Mouse (Mus musculus): ENCODE measurements around the gene Ms4a14. TPM values are rescaled to one million over a fixed set of nuclear protein-coding genes. Genes with fewer than 3 reads are reported as not detected.

Gene Ms4a14
- 0.05 TPM in 2 replicates for polyA plus RNA-seq (2015; fragmentation: Nextera tagmentation; extraction: Ambion mirVana)

GRCm38 (mm10) chr19:11314354-11314753 lies at the start of gene Ms4a14:
Ms4a14 (minus strand) TSS chr19:11314454.
- Histone ChIP-seq H3K27ac (no peak within 1 kb of the TSS), H3K4me1 (replicated peaks) (no peaks in the 10 kb centered on the region), H3K9me3 (replicated peaks) (no peaks in the 10 kb centered on the region), H3K9ac (no peak within 1 kb of the TSS), H3K4me3 (no peak within 1 kb of the TSS), H3K27me3 (no peaks in the 10 kb centered on the region), H3K4me2 (no peak within 1 kb of the TSS), H3K36me3 (no peaks in the 10 kb centered on the region)
- no peak for ATAC-seq (replicated peaks; ENCODE audit: insufficient number of reproducible peaks, insufficient read depth, low FRiP score, low read depth)
- WGBS: 79% methylated on average over 1 of the region's 1 CpGs

- no peaks in the 10 kb centered on the region for H3K27me3 ChIP-seq
- no peak overlapping the region for H3K27ac ChIP-seq
- no peaks in the 10 kb centered on the region for H3K4me1 ChIP-seq (replicated peaks)
- H3K4me2 ChIP-seq: no peak overlapping the region
- no peak overlapping the region for H3K4me3 ChIP-seq
- H3K9me3 ChIP-seq (replicated peaks): no peaks in the 10 kb centered on the region
- no peaks in the 10 kb centered on the region for H3K36me3 ChIP-seq
- H3K9ac ChIP-seq: no peak overlapping the region
- no peak for ATAC-seq (replicated peaks; ENCODE audit: insufficient number of reproducible peaks, insufficient read depth, low FRiP score, low read depth)
Observed at GRCm38 (mm10) chr19:11362002-11362401, 47.7 kb upstream of the Ms4a14 start.

GRCm38 (mm10) chr19:11360106-11360505 lies 45.9 kb upstream of the Ms4a14 start:
- no peak overlapping the region for H3K9ac ChIP-seq

GRCm38 (mm10) chr19:11355730-11356129 lies 41.5 kb upstream of the Ms4a14 start:
- WGBS: 72% methylated on average over 7 of the region's 7 CpGs
- no peaks in the 10 kb centered on the region for H3K4me1 ChIP-seq (replicated peaks)
- no peaks in the 10 kb centered on the region for H3K27me3 ChIP-seq
- no peak overlapping the region for H3K27ac ChIP-seq
- no peak overlapping the region for H3K4me2 ChIP-seq
- ATAC-seq (replicated peaks; ENCODE audit: insufficient number of reproducible peaks, insufficient read depth, low FRiP score, low read depth): no peak
- no peak overlapping the region for H3K4me3 ChIP-seq
- H3K9ac ChIP-seq: no peak overlapping the region
- no peaks in the 10 kb centered on the region for H3K36me3 ChIP-seq
- H3K9me3 ChIP-seq (replicated peaks): no peaks in the 10 kb centered on the region

More at GRCm38 (mm10) chr19:11360106-11360505, 45.9 kb upstream of the Ms4a14 start:
- H3K27me3 ChIP-seq: no peaks in the 10 kb centered on the region
- 49% methylated on average over 3 of the region's 3 CpGs for WGBS
- no peaks in the 10 kb centered on the region for H3K36me3 ChIP-seq
- no peak for ATAC-seq (replicated peaks; ENCODE audit: insufficient number of reproducible peaks, insufficient read depth, low FRiP score, low read depth)
- no peak overlapping the region for H3K4me3 ChIP-seq
- no peaks in the 10 kb centered on the region for H3K4me1 ChIP-seq (replicated peaks)
- no peak overlapping the region for H3K4me2 ChIP-seq
- H3K27ac ChIP-seq: no peak overlapping the region
- H3K9me3 ChIP-seq (replicated peaks): no peaks in the 10 kb centered on the region

- no peak overlapping the region for H3K4me2 ChIP-seq
- no peaks in the 10 kb centered on the region for H3K9me3 ChIP-seq (replicated peaks)
- 33% methylated on average over 3 of the region's 3 CpGs for WGBS
- H3K9ac ChIP-seq: no peak overlapping the region
- H3K36me3 ChIP-seq: no peaks in the 10 kb centered on the region
- no peak for ATAC-seq (replicated peaks; ENCODE audit: insufficient number of reproducible peaks, insufficient read depth, low FRiP score, low read depth)
- no peaks in the 10 kb centered on the region for H3K4me1 ChIP-seq (replicated peaks)
- no peak overlapping the region for H3K4me3 ChIP-seq
- H3K27me3 ChIP-seq: no peaks in the 10 kb centered on the region
- no peak overlapping the region for H3K27ac ChIP-seq
Observed at GRCm38 (mm10) chr19:11351878-11352277, 37.6 kb upstream of the Ms4a14 start.

GRCm38 (mm10) chr19:11349698-11350481 lies 35.6 kb upstream of the Ms4a14 start:
- no peaks in the 10 kb centered on the region for H3K4me1 ChIP-seq (replicated peaks)
- ATAC-seq (replicated peaks; ENCODE audit: insufficient number of reproducible peaks, insufficient read depth, low FRiP score, low read depth): no peak
- H3K27ac ChIP-seq: no peak overlapping the region
- no peaks in the 10 kb centered on the region for H3K36me3 ChIP-seq
- no peak overlapping the region for H3K9ac ChIP-seq
- no peak overlapping the region for H3K4me2 ChIP-seq
- H3K4me3 ChIP-seq: no peak overlapping the region
- H3K27me3 ChIP-seq: no peaks in the 10 kb centered on the region
- 49% methylated on average over 7 of the region's 7 CpGs for WGBS
- no peaks in the 10 kb centered on the region for H3K9me3 ChIP-seq (replicated peaks)

GRCm38 (mm10) chr19:11343992-11344391 lies 29.7 kb upstream of the Ms4a14 start:
- no peaks in the 10 kb centered on the region for H3K9me3 ChIP-seq (replicated peaks)
- no peak overlapping the region for H3K4me2 ChIP-seq
- H3K36me3 ChIP-seq: no peaks in the 10 kb centered on the region
- no peak overlapping the region for H3K4me3 ChIP-seq
- no peaks in the 10 kb centered on the region for H3K4me1 ChIP-seq (replicated peaks)
- no peaks in the 10 kb centered on the region for H3K27me3 ChIP-seq
- no peak overlapping the region for H3K9ac ChIP-seq
- no peak for ATAC-seq (replicated peaks; ENCODE audit: insufficient number of reproducible peaks, insufficient read depth, low FRiP score, low read depth)
- no peak overlapping the region for H3K27ac ChIP-seq

- Histone ChIP-seq H3K36me3 (no peaks in the 10 kb centered on the region), H3K9ac (no peak overlapping the region), H3K4me3 (no peak overlapping the region), H3K9me3 (replicated peaks) (no peaks in the 10 kb centered on the region), H3K4me1 (replicated peaks) (no peaks in the 10 kb centered on the region), H3K27me3 (no peaks in the 10 kb centered on the region), H3K27ac (no peak overlapping the region), H3K4me2 (no peak overlapping the region)
- ATAC-seq (replicated peaks; ENCODE audit: insufficient number of reproducible peaks, insufficient read depth, low FRiP score, low read depth): no peak
Observed at GRCm38 (mm10) chr19:11343147-11343546, 28.9 kb upstream of the Ms4a14 start.

- WGBS: 72% methylated on average over 6 of the region's 6 CpGs
- no peaks in the 10 kb centered on the region for H3K27me3 ChIP-seq
Observed at GRCm38 (mm10) chr19:11335932-11336331, 21.7 kb upstream of the Ms4a14 start, which contains the start of gene Ms4a7. Ms4a7 (minus strand) TSS chr19:11336146.

GRCm38 (mm10) chr19:11321123-11321522 lies 6.9 kb upstream of the Ms4a14 start:
- Histone ChIP-seq H3K9ac (no peak overlapping the region), H3K27ac (no peak overlapping the region), H3K4me3 (no peak overlapping the region), H3K4me1 (replicated peaks) (no peaks in the 10 kb centered on the region), H3K27me3 (no peaks in the 10 kb centered on the region), H3K36me3 (no peaks in the 10 kb centered on the region), H3K9me3 (replicated peaks) (no peaks in the 10 kb centered on the region), H3K4me2 (no peak overlapping the region)
- 56% methylated on average over 1 of the region's 1 CpGs for WGBS
- no peak for ATAC-seq (replicated peaks; ENCODE audit: insufficient number of reproducible peaks, insufficient read depth, low FRiP score, low read depth)

More at GRCm38 (mm10) chr19:11335932-11336331, 21.7 kb upstream of the Ms4a14 start, which contains the start of gene Ms4a7:
- H3K27ac ChIP-seq: no peak within 1 kb of the TSS
- H3K4me2 ChIP-seq: no peak within 1 kb of the TSS
- H3K4me1 ChIP-seq (replicated peaks): no peaks in the 10 kb centered on the region
- H3K9ac ChIP-seq: no peak within 1 kb of the TSS
- no peak for ATAC-seq (replicated peaks; ENCODE audit: insufficient number of reproducible peaks, insufficient read depth, low FRiP score, low read depth)
- no peak within 1 kb of the TSS for H3K4me3 ChIP-seq
- H3K9me3 ChIP-seq (replicated peaks): no peaks in the 10 kb centered on the region
- no peaks in the 10 kb centered on the region for H3K36me3 ChIP-seq

GRCm38 (mm10) chr19:11316786-11317185 lies 2.5 kb upstream of the Ms4a14 start:
- no peak for ATAC-seq (replicated peaks; ENCODE audit: insufficient number of reproducible peaks, insufficient read depth, low FRiP score, low read depth)
- no peaks in the 10 kb centered on the region for H3K36me3 ChIP-seq
- H3K4me1 ChIP-seq (replicated peaks): no peaks in the 10 kb centered on the region
- H3K9ac ChIP-seq: no peak overlapping the region
- H3K4me2 ChIP-seq: no peak overlapping the region
- H3K27me3 ChIP-seq: no peaks in the 10 kb centered on the region
- no peak overlapping the region for H3K4me3 ChIP-seq
- H3K27ac ChIP-seq: no peak overlapping the region
- no peaks in the 10 kb centered on the region for H3K9me3 ChIP-seq (replicated peaks)
- WGBS: 78% methylated on average over 4 of the region's 4 CpGs

GRCm38 (mm10) chr19:11308888-11309287 lies 5.4 kb downstream of the Ms4a14 start:
- H3K4me2 ChIP-seq: no peak overlapping the region
- no peak overlapping the region for H3K4me3 ChIP-seq
- H3K27me3 ChIP-seq: no peaks in the 10 kb centered on the region
- H3K27ac ChIP-seq: no peak overlapping the region
- no peaks in the 10 kb centered on the region for H3K36me3 ChIP-seq
- H3K9me3 ChIP-seq (replicated peaks): no peaks in the 10 kb centered on the region
- ATAC-seq (replicated peaks; ENCODE audit: insufficient number of reproducible peaks, insufficient read depth, low FRiP score, low read depth): no peak
- no peaks in the 10 kb centered on the region for H3K4me1 ChIP-seq (replicated peaks)
- no peak overlapping the region for H3K9ac ChIP-seq
